Mouse (Mus musculus) left cerebral cortex, adult 2 months (tissue): ENCODE measurements around the gene Rufy3. TPM values are rescaled to one million over a fixed set of nuclear protein-coding genes. Genes with fewer than 3 reads are reported as not detected.
A peak's percentile ranks its signal among the peaks of the same experiment; 100 is the strongest.

Experiments used
- DNase-seq, 2 experiments: peaks; one replicate each; pipeline ENCODE4 v3.0.0; 2021 to 2022; ENCODE audit warnings: low spot score in 2 of 2, mixed read lengths in 1 of 2; ENCODE audit errors: extremely low spot score in 1 of 2
- H3K27ac ChIP-seq: fragments of 200-600 bp; 2 replicates; pipeline ENCODE4 v1.8.1; 2022
- H3K4me3 ChIP-seq: fragments of 200-600 bp; 2 replicates; pipeline ENCODE4 v1.8.1; 2022
- CTCF ChIP-seq: fragments of 200-600 bp; IDR thresholded peaks from 2 replicates; pipeline ENCODE4 v1.8.1; 2022; ENCODE audit warnings: antibody characterized with exemption, mild to moderate bottlenecking, moderate library complexity
- intact Hi-C: fragments of 180-260 bp; cut with DNase I; formaldehyde crosslinking; loops from one replicate; pipeline ENCODE4 v1.15.1; 2025
- total RNA-seq, 2 experiments: library from RNA; stranded (reverse); gene quantifications; 2 replicates each; pipeline ENCODE4 v1.2.3; 2021

The Rufy3 gene
- total RNA-seq, 2 experiments from 2014 or later = 175 to 181 TPM

- Histone ChIP-seq H3K4me3 (no peak overlapping the region), H3K27ac (no peak overlapping the region)
- DNase-seq = no peak
- intact Hi-C loops = loop anchor here (5.0 kb wide), 2 partner anchors 163 to 203 kb away; partner anchors contain the start of genes Dck and Mob1b
- TF ChIP-seq CTCF = no peak
Observed at GRCm38 (mm10) chr5:88558991-88559390, 5.8 kb upstream of the Rufy3 start.

- no peak overlapping the region for H3K27ac ChIP-seq
- DNase-seq = no peak
- no peak overlapping the region for H3K4me3 ChIP-seq
- TF ChIP-seq CTCF = no peak
- intact Hi-C loops = no loop called here
Observed at GRCm38 (mm10) chr5:88561080-88561814, 3.6 kb upstream of the Rufy3 start.

GRCm38 (mm10) chr5:88562863-88563780, 1.7 kb upstream of the Rufy3 start:
- intact Hi-C loops = no loop called here
- TF ChIP-seq CTCF = peak; percentile 17
- Histone ChIP-seq H3K27ac (no peak overlapping the region), H3K4me3 (no peak overlapping the region)
- no peak for DNase-seq

GRCm38 (mm10) chr5:88565148-88566033, 551 bp downstream of the Rufy3 start:
- intact Hi-C loops = loop anchor here (1.0 kb wide), 1 partner anchor 18 kb away; no protein-coding TSS in a partner anchor
- peak; percentile 67 to 71 for DNase-seq
- TF ChIP-seq CTCF = no peak; the same call in none of the 2 replicates
- Histone ChIP-seq H3K27ac (peak overlapping the region; percentile 55; the same call in 1 of the 2 replicates), H3K4me3 (peak overlapping the region; percentile 80)

- Histone ChIP-seq H3K27ac (no peak overlapping the region), H3K4me3 (peak overlapping the region; percentile 80)
- no peak for DNase-seq
- intact Hi-C loops = no loop called here
- no peak for TF ChIP-seq CTCF
Observed at GRCm38 (mm10) chr5:88566034-88566841, 1.4 kb downstream of the Rufy3 start.

GRCm38 (mm10) chr5:88569541-88569940, 4.7 kb downstream of the Rufy3 start:
- no peak for DNase-seq
- intact Hi-C loops = no loop called here
- Histone ChIP-seq H3K27ac (no peak overlapping the region), H3K4me3 (no peak overlapping the region)
- no peak for TF ChIP-seq CTCF

GRCm38 (mm10) chr5:88574829-88575228, 10.0 kb downstream of the Rufy3 start:
- DNase-seq = no peak
- intact Hi-C loops = no loop called here
- no peak overlapping the region for H3K4me3 ChIP-seq
- no peak overlapping the region for H3K27ac ChIP-seq
- TF ChIP-seq CTCF = no peak

GRCm38 (mm10) chr5:88575506-88576338, 10.9 kb downstream of the Rufy3 start:
- DNase-seq = no peak
- no peak overlapping the region for H3K4me3 ChIP-seq
- H3K27ac ChIP-seq = peak overlapping the region; percentile 28; the same call in 1 of the 2 replicates
- TF ChIP-seq CTCF = no peak
- intact Hi-C loops = no loop called here

- intact Hi-C loops = no loop called here
- no peak overlapping the region for H3K27ac ChIP-seq
- DNase-seq = no peak
- TF ChIP-seq CTCF = no peak
- no peak overlapping the region for H3K4me3 ChIP-seq
Observed at GRCm38 (mm10) chr5:88580681-88581080, 15.8 kb downstream of the Rufy3 start.

GRCm38 (mm10) chr5:88581343-88581742, 16.5 kb downstream of the Rufy3 start:
- no peak overlapping the region for H3K4me3 ChIP-seq
- intact Hi-C loops = no loop called here
- no peak overlapping the region for H3K27ac ChIP-seq
- no peak for TF ChIP-seq CTCF
- no peak for DNase-seq
